Mouse (Mus musculus): Measurements from ENCODE around the gene Arid1b.

Gene Arid1b

DNA sequence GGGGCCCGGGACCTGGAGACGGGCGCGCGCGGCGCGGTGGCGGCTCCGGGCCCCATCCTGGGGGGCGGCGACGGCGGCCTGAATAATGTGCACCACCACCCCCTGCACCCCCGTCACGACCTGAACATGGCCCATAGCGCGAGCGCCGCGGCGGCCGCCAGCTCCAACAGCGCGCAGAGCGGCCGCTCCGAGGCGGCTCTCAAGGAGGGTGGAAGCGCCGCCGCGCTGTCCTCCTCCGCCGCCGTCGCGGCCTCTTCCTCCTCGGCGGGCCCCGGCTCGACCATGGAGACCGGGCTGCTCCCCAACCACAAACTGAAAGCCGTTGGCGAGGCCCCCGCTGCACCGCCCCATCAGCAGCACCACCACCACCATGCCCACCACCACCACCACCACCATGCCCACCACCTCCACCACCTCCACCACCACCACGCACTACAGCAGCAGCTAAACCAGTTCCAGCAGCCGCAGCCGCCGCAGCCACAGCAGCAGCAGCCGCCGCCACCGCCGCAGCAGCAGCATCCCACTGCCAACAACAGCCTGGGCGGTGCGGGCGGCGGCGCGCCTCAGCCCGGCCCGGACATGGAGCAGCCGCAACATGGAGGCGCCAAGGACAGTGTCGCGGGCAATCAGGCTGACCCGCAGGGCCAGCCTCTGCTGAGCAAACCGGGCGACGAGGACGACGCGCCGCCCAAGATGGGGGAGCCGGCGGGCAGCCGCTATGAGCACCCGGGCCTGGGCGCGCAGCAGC lies 855 bp downstream of the Arid1b start:
- in situ Hi-C loops (cut with MboI; ENCODE audit: unreplicated experiment in 2 of 2), result loop anchor here in 1 of 2 experiments (5.0 kb wide), 5 partner anchors 88 to 498 kb away; no protein-coding TSS in a partner anchor

DNA sequence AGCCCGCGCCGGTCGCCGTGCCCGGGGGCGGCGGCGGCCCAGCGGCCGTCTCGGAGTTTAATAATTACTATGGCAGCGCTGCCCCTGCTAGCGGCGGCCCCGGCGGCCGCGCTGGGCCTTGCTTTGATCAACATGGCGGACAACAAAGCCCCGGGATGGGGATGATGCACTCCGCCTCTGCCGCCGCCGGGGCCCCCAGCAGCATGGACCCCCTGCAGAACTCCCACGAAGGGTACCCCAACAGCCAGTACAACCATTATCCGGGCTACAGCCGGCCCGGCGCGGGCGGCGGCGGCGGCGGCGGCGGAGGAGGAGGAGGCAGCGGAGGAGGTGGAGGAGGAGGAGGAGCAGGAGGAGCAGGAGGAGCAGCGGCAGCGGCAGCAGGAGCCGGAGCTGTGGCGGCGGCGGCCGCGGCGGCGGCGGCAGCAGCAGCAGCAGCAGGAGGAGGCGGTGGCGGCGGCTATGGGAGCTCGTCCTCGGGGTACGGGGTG lies 1.5 kb downstream of the Arid1b start:
- in situ Hi-C loops (cut with MboI; ENCODE audit: unreplicated experiment in 2 of 2), result loop anchor here in 1 of 2 experiments (5.0 kb wide), 4 partner anchors 92 to 498 kb away; no protein-coding TSS in a partner anchor

DNA sequence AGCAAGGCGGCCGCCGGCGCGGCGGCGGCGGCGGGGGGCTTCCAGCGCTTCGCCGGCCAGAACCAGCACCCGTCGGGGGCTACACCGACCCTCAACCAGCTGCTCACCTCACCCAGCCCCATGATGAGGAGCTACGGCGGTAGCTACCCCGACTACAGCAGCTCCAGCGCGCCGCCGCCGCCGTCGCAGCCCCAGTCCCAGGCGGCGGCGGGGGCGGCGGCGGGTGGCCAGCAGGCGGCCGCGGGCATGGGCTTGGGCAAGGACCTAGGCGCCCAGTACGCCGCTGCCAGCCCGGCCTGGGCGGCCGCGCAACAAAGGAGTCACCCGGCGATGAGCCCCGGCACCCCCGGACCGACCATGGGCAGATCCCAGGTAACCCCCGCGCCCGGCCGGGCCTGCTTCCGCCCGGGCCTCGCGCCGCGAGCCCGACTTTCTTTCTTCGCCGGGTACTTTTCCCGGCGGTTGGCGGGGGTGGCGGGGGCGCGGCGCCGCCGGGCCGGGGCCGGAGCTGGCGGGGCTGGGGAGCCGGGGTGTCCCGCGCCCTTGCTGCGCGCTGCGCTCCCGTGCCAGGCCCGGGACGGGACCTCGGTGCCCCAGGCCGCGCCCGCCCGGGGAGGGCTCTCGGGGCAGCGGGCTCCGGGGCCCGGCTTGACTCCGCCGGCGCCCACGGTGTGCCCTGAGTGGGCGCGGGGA lies 2.1 kb downstream of the Arid1b start:
- in situ Hi-C loops (cut with MboI; ENCODE audit: unreplicated experiment in 2 of 2), result loop anchor here in 1 of 2 experiments (5.0 kb wide), 4 partner anchors 91 to 499 kb away; no protein-coding TSS in a partner anchor

DNA sequence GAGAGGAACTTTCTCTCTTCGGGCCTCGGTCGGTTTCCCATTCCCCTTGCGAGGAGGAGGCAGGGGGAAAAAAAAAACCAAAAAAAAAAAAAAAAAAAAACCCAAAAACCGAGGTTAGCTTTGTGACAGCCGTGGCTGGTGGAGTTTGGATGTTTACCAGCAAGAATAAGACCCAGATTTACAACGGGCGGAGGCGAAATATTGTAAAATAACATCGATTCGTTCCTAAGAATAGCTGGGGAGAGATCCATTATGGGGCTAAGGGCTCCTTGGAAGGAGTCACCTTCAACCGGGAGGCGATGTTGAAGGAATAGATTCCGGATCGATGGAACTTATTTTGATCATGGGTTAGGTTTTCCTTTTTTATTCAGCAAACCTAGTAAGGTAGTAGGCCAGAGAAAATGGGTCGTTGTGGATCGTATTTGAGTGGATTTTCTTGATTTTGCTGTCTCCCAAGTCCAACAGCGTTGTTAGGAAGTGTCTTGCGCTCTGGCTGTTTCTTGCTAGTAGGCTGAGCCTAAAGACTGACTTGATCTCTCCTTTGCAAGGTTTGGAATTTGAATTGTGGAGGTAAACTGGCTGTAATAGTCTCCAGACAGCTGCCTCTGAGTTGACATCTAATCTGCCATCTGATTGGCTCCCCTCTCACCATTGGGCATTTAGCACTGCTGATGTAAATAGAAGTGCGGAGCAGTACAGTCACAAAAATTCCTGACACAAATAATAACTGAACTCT lies 2.9 kb downstream of the Arid1b start:
- in situ Hi-C loops (cut with MboI; ENCODE audit: unreplicated experiment in 2 of 2), result loop anchor here in 1 of 2 experiments (5.0 kb wide), 4 partner anchors 90 to 500 kb away; no protein-coding TSS in a partner anchor

DNA sequence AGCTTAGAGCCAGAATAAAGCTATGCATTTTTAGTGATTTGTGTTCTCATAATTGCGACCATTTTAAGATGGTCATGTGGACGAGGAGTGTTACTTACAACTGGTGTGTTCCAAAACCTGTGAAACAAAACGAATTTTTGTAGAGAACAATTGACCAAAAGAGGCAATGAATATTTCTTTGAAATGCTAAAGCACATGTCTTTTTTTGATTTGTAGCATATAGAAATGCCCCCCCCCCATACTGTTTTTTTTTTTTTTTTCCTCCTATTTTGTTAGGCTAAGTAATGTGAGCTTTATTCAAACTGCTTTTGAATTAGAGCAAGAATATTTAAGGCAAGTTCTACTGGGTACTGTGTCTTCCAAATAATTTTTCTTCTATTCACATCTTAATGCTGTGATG lies 3.8 kb downstream of the Arid1b start:
- in situ Hi-C loops (cut with MboI; ENCODE audit: unreplicated experiment in 2 of 2), result loop anchor here in 1 of 2 experiments (5.0 kb wide), 4 partner anchors 89 to 501 kb away; no protein-coding TSS in a partner anchor

DNA sequence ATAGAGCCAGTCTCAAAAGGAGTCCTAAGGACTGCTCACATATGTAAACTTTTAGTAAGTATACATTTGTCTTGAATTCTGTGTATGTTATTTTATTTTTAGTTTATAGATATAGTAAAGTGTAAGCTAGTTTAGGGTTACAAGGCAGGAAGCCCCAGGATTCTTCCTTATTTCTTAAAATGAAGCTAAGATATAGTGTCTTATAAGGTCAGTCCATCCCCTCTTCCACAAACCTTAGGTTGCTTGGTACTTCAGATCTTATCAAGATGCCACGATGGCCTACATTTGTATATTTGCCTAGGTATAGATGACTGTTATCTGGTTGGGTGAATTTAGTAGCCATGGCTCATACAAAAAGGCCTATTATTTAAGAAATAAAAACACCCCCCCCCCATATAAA lies 5.1 kb downstream of the Arid1b start:
- in situ Hi-C loops (cut with MboI; ENCODE audit: unreplicated experiment in 2 of 2), result loop anchor here in 1 of 2 experiments (5.0 kb wide), 4 partner anchors 88 to 502 kb away; no protein-coding TSS in a partner anchor

DNA sequence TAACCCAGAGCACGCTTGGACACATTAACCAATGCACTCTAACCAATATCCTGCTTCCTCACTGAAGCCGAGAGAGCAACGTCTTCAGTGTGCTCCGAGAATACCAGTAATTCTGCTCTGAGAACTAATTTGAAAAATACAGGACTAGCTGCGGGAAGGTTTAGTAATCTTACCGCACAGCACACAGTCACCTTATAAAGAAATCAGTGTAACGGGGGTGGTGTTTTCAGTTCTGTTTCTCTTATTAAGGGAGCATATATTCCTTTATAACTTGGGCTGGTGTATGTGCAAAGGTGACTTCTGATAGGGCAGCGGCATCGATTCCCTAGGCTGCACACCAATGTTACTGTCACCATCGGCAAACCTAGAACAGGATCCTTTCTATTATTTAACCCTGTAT lies 5.9 kb downstream of the Arid1b start:
- in situ Hi-C loops (cut with MboI; ENCODE audit: unreplicated experiment in 2 of 2), result loop anchor here in 1 of 2 experiments (10.0 to 25.0 kb wide), 2 partner anchors 195 to 1438 kb away; partner anchors contain the start of gene Tfb1m

DNA sequence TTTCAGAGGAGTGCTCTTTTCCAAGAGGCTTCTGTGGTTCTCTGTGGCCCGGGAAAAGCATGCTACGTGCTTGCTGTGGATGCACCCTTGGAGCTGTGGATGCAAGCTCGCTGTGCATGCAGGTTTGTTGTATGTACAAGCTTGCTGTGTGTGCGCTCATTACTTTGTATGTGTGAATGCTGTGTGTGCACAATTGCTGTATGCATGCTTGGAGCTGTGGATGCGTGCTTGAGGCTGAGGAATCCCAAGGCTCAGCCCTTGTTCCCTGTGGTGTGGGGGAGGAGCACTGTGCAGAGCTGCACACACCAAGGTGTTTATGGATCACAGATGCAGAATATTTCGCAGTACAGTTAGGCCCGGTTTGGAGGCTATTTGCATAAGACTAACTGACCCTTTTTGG lies 6.7 kb downstream of the Arid1b start:
- in situ Hi-C loops (cut with MboI; ENCODE audit: unreplicated experiment in 2 of 2), result loop anchor here in 1 of 2 experiments (10.0 to 25.0 kb wide), 2 partner anchors 194 to 1439 kb away; partner anchors contain the start of gene Tfb1m

DNA sequence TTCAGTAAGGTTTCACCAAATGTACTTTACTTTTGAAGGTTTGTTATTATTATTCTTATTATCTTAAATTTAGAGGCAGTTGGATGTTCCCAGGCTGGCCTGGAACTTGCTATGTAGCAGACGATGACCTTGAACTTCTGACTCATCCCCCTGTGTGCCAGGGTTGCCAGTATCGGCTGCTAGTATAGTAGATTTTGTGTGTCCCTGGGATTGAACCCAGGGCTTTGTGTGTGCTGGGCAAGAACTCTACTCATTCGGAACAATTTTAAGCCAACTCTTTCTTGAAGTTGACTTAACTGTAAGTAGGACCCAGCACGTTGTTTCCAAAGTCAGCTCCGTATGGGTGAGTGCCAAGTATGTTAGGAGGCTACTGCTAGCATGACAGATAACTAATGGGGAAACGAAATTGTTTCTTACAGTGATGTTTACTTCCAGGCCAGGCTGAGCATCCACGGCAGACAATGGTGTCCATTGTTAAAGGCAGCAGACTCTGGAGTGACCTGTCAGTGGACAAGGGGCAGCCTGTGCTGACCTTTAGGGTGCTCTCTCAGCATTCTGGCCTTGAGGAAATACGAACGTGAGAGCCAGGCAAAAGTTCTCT lies 7.5 kb downstream of the Arid1b start:
- in situ Hi-C loops (cut with MboI; ENCODE audit: unreplicated experiment in 2 of 2), result loop anchor here in 1 of 2 experiments (10.0 to 25.0 kb wide), 2 partner anchors 193 to 1439 kb away; partner anchors contain the start of gene Tfb1m

DNA sequence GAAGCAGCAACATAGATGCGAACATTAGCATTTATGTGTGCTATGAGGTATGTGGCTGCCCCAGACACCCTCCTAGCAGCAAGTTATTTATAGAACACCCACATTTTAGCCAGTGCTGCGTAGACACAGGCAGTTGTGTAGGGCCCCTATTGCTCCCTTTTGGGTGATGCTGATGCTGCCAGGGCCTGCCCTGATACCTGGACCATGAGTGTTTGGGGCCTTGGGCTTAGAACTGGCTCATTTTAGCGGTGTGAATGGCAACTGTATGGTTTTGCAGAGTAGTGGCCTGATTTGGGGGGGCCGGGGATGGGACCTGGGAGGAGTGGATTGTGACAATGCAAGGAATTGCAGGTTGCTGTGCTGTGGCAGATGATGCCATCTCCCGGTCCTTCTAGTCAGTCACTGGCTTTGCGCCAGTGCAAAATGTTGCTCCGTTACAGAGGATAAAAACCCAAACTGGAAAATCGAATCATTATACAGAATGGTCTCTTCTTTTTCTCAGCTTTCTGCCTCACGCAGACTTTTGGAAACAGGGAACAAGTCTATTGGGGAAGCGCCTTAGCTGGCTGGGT lies 8.9 kb downstream of the Arid1b start:
- in situ Hi-C loops (cut with MboI; ENCODE audit: unreplicated experiment in 2 of 2), result loop anchor here in 1 of 2 experiments (10.0 to 25.0 kb wide), 2 partner anchors 192 to 1441 kb away; partner anchors contain the start of gene Tfb1m

DNA sequence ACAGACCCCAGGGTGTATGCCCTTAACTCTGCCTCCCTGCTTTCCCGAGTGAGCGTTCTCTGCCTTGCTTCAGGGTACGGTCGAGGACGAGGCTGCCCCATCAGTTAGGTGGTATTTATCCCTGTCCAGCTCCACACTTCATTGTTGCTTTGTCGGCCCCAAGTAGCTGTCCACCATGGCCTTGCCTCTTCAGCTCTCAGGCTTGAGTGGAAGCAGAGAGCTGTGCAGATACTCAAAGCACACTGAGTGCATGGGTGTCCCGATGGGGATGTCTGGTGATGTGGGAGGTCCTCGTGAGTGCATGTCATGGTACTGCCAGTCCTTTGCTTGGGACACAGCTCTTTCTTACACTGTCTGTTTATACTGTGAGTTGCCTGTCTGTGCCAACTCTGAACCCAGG lies 10.1 kb downstream of the Arid1b start:
- in situ Hi-C loops (cut with MboI; ENCODE audit: unreplicated experiment in 2 of 2), result loop anchor here in 1 of 2 experiments (10.0 to 25.0 kb wide), 2 partner anchors 191 to 1442 kb away; partner anchors contain the start of gene Tfb1m

DNA sequence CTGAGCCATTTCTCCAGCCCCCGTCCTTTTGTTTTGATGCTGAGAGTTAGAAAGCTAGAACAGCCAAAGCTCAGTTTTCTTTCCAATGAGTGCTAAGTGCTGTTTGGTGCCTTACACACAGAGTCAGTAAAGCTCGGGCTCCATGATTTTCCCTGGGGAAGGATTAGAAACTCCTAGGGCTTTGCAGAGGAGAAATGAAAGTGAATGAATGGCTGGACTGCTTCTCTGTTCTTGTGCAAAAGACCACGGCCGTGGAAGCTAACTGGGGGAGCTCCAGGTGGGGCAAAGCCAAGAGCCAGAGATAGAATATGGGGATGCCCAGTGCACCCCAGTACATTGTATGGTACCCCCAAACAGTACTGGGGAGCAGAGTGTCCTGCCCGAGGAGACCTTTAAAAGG lies 10.6 kb downstream of the Arid1b start:
- in situ Hi-C loops (cut with MboI; ENCODE audit: unreplicated experiment in 2 of 2), result loop anchor here in 1 of 2 experiments (5.0 to 25.0 kb wide), 3 partner anchors 83 to 1442 kb away; partner anchors contain the start of gene Tfb1m

DNA sequence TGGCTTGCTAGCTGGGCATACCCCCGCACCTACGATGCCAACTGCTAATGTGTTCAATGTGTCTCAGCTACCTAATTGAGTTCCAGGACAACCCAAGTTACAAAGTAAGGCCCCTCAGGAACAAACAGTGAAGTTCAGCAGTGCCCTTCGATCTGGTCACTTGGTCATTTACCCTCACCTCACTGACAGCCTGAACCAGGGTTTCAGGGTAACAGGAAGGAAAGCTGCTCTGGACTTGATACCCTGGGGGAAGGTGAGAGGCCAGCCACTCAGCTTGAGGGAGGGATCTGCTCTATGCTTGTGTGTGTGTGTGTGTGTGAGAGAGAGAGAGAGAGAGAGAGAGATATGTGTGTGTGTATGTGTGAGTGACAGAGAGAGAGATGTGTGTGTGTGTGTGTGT lies 11.2 kb downstream of the Arid1b start:
- in situ Hi-C loops (cut with MboI; ENCODE audit: unreplicated experiment in 2 of 2), result loop anchor here in 1 of 2 experiments (5.0 to 25.0 kb wide), 3 partner anchors 82 to 1443 kb away; partner anchors contain the start of gene Tfb1m

DNA sequence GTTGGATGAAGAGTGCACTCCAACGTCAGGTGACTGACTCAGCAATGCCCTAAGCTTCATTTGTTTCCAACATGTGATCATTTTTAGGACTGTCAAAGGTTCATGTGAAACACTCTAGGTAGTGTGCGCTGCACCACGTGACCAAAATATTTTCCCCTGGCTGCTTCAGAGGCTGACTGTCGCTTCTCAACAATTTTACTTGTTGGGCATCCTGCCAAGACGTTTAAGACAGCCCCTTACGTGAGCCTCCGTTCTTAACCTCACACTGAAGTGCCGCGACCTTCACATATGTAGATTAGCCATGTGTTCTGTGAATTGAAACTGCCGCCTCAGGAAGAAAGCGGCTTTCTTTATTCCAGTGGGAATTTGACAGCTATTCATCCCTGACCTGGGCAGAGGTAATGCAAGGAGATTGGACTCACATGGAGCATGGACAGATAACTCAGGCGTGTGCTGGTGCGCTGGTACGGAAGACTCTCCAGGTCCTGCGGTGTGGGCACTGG lies 13.1 kb downstream of the Arid1b start:
- in situ Hi-C loops (cut with MboI; ENCODE audit: unreplicated experiment in 2 of 2), result loop anchor here in 1 of 2 experiments (5.0 to 25.0 kb wide), 3 partner anchors 80 to 1445 kb away; partner anchors contain the start of gene Tfb1m

DNA sequence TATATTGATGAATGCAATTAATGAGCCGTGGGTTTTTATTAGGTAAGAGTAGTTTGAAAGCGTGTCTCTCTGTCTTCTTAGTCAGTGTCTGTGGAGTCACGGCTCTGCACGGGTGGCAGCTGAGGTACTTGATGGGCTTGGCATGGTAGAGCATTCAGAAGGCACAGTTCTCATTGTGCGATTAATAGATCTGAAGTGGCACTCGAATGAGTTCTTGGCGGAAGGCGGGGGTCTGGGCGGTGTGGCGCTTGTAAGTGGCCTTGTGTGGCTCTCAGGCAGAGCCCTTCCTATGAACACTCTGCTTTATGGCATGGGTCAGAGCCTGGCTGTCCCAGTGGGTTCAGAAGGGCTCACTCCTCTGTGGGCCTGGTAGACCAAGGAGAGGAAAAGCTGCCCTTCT lies 14.1 kb downstream of the Arid1b start:
- in situ Hi-C loops (cut with MboI; ENCODE audit: unreplicated experiment in 2 of 2), result loop anchor here in 1 of 2 experiments (5.0 to 25.0 kb wide), 3 partner anchors 79 to 1446 kb away; partner anchors contain the start of gene Tfb1m

DNA sequence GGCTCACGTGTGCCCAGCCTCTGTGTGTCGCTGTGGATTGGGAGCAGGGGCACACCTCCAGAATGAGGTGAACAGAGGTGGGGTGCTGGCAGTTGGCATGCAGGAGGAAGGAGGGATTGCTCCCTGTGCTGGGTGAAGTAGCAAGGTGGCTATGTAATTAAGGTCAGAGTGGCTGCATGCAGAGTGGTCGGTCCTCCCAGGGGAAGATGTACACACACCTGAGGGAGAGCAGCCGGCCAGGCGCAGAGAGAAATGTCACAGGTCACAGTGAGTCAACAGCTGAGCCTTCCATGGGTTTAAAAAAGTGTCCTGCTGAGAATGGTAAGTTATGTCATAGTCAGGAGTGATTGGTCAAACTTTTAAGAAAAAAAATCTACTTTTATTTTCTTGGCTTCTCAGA lies 14.6 kb downstream of the Arid1b start:
- in situ Hi-C loops (cut with MboI; ENCODE audit: unreplicated experiment in 2 of 2), result loop anchor here in 1 of 2 experiments (5.0 to 25.0 kb wide), 3 partner anchors 79 to 1446 kb away; partner anchors contain the start of gene Tfb1m

DNA sequence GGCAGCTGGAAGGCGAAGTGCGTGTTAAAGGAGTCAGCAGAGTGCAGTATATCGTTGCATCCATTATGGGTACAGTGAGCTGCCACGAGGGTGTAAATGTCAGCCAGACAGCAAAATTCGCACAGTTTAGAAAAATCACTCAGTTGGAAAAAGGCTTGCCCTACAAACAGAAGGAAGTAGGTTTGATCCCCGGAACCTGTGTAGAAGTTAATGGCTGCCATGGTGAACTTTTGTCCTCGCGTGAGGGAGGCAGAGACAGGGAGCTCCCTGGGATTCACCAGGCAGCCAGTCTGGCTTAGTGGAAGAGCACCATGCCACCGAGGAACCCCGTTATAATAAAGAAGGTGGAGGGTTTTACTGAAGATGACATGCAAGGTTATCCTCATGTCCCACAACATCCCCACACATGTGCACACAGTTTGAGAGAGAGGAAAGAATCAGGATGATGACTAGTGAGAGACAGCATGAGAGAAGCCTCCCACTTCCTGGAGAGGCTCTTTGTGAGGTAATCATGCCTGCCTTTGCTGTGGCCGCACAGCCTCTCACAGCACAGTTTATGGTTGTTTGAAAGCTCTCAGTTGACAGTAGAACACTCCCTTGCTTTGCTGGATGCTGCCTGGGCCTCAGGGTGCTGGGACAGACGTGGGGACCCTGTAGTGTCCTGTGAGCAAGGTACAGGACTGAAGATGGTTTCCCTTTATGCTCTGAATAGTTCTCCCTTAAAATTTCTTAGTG lies 15.6 kb downstream of the Arid1b start:
- in situ Hi-C loops (cut with MboI; ENCODE audit: unreplicated experiment in 2 of 2), result loop anchor here in 1 of 2 experiments (5.0 to 25.0 kb wide), 3 partner anchors 78 to 1447 kb away; partner anchors contain the start of gene Tfb1m

DNA sequence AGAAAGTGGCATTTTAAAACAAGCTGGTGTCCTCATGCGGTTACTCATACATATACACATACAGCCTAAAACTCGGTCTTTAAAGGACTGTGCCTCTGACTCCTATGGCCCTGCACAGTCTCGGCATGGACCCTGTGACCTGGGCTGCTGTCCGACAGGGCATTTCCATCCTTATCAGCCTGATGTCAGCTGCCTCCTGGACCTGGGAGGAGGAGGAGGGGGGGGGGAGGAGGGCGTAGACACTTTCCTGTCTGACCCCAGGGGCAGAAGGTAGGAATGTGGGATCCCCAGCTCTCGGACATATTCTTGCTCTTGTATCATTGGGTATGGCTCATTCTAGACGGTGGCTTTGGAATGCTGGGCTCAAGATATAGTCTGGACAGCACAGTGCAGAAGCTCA lies 16.6 kb downstream of the Arid1b start:
- in situ Hi-C loops (cut with MboI; ENCODE audit: unreplicated experiment in 2 of 2), result loop anchor here in 1 of 2 experiments (25.0 kb wide), 1 partner anchor 1448 kb away; the partner anchor contains the start of gene Tfb1m

Measured in v-Abl transformed pro-B cells (cell line).